Mouse (Mus musculus) ES-E14 (cell line): Measurements from ENCODE around the gene Cdk19. TPM values are rescaled to one million over a fixed set of nuclear protein-coding genes. Genes with fewer than 3 reads are reported as not detected.
"Not testable (repeated sequence)": the region's sequence is repeated elsewhere in the genome, so short reads cannot be mapped to it uniquely, and the experiment has no call there.

Experiments used
- DNase-seq: peaks from one replicate; pipeline ENCODE4 v3.0.0-alpha.2; 2013; ENCODE audit warnings: low read depth, low spot score
- H3K27ac ChIP-seq: 2 replicates; pipeline ENCODE4 v1.5.1; 2012; ENCODE audit warnings: low read depth, mild to moderate bottlenecking, low read length, moderate library complexity, mixed read lengths; ENCODE audit not compliant: poor library complexity, insufficient read depth, severe bottlenecking
- H3K36me3 ChIP-seq: 2 replicates; pipeline ENCODE4 v1.6.1; 2012; ENCODE audit warnings: mild to moderate bottlenecking, low read length, moderate library complexity, mixed read lengths; ENCODE audit not compliant: control insufficient read depth, poor library complexity, insufficient read depth, severe bottlenecking
- H3K4me1 ChIP-seq, 2 experiments: fragments of 150-350 bp in 1 of 2; sonication (generic) in 1 of 2; 2 replicates each; pipeline ENCODE4 v1.6.1; 2012; ENCODE audit warnings: low read length in 2 of 2, mild to moderate bottlenecking in 1 of 2, mixed read lengths in 1 of 2; ENCODE audit not compliant: control insufficient read depth in 2 of 2, insufficient read depth in 2 of 2, poor library complexity in 1 of 2
- H3K4me3 ChIP-seq, 2 experiments: fragments of 150-350 bp in 1 of 2; sonication (generic) in 1 of 2; 2 replicates each; pipeline ENCODE4 v1.5.1; 2012; ENCODE audit warnings: low read length in 2 of 2, low read depth in 1 of 2, mild to moderate bottlenecking in 1 of 2, mixed read lengths in 1 of 2; ENCODE audit not compliant: insufficient read depth in 1 of 2, poor library complexity in 1 of 2, severe bottlenecking in 1 of 2
- H3K9ac ChIP-seq: 2 replicates; pipeline ENCODE4 v1.6.1; 2012; ENCODE audit warnings: low read depth, mild to moderate bottlenecking, low read length, mixed read lengths; ENCODE audit not compliant: poor library complexity, insufficient read depth, severe bottlenecking
- H3K9me3 ChIP-seq: fragments of 150-350 bp; sonication (generic); 2 replicates; pipeline ENCODE4 v1.6.1; 2012; ENCODE audit warnings: low read depth, mild to moderate bottlenecking, low read length; ENCODE audit not compliant: control insufficient read depth, insufficient read depth
- CHD2 ChIP-seq: IDR thresholded peaks from 2 replicates; pipeline ENCODE4 v1.6.1; 2014; ENCODE audit warnings: mild to moderate bottlenecking, low read depth, low read length, inconsistent platforms
- HCFC1 ChIP-seq: IDR thresholded peaks from 2 replicates; pipeline ENCODE4 v1.6.1; 2012; ENCODE audit warnings: low read length, inconsistent platforms, borderline replicate concordance; ENCODE audit not compliant: insufficient read depth
- MAFK ChIP-seq: IDR thresholded peaks from 2 replicates; pipeline ENCODE4 v1.6.1; 2014; ENCODE audit warnings: mild to moderate bottlenecking, low read depth, low read length, inconsistent platforms; ENCODE audit not compliant: insufficient read depth
- ZC3H11A ChIP-seq: IDR thresholded peaks from 2 replicates; pipeline ENCODE4 v1.6.1; 2012; ENCODE audit warnings: low read depth, mild to moderate bottlenecking, inconsistent platforms, low read length, borderline replicate concordance
- ZNF384 ChIP-seq: IDR thresholded peaks from 2 replicates; pipeline ENCODE4 v1.6.1; 2012; ENCODE audit warnings: low read depth, low read length, inconsistent platforms
- in situ Hi-C, 2 experiments: fragments of 600-800 bp; cut with MboI; formaldehyde crosslinking; loops; one replicate each; pipeline ENCODE4 v1.15.1; 2025; ENCODE audit warnings: low sequenced_read_pairs in 2 of 2, inconsistent platforms in 1 of 2; ENCODE audit not compliant: unreplicated experiment in 2 of 2
- total RNA-seq: library from RNA; depleted of rRNA; stranded (reverse); fragments of 300-350 nt; gene quantifications from 2 replicates; pipeline ENCODE4 v1.2.3, GENCODE M21; 2012; rRNA removed

The Cdk19 gene
- total RNA-seq: 6.4 and 6.5 TPM in 2 replicates

- in situ Hi-C loops: no loop called here
- Histone ChIP-seq H3K4me3 (no peak within 1 kb of the TSS), H3K4me1 (0 out of 4 replicates have a peak, but pooled peaks cover 0 to 3% of the 10 kb centered on the region in 2 experiments), H3K27ac (no peak within 1 kb of the TSS), H3K36me3 (no peaks in the 10 kb centered on the region), H3K9ac (no peak within 1 kb of the TSS; the same call in 1 of the 2 replicates), H3K9me3 (no peaks in the 10 kb centered on the region)
- TF ChIP-seq ZNF384 (no peak), MAFK (no peak), ZC3H11A (no peak), HCFC1 (no peak), CHD2 (no peak)
- DNase-seq: no peak
Measured at GRCm38 (mm10) chr10:40339351-40339964, at the start of gene Cdk19. TSS of gene Cdk19 (plus strand) at chr10:40339564.

- Histone ChIP-seq H3K4me1 (peaks cover 2 to 3% of the 10 kb centered on the region in 2 experiments; a peak in 3 of 4 replicates), H3K27ac (no peak overlapping the region), H3K36me3 (peaks cover 28% of the 10 kb centered on the region), H3K9me3 (no peaks in the 10 kb centered on the region), H3K4me3 (no peak overlapping the region), H3K9ac (no peak overlapping the region)
- TF ChIP-seq ZNF384 (no peak), HCFC1 (no peak), CHD2 (no peak), MAFK (no peak), ZC3H11A (no peak)
- in situ Hi-C loops: no loop called here
- DNase-seq: no peak
Measured at GRCm38 (mm10) chr10:40292640-40293039, 46.7 kb upstream of the Cdk19 start.

- TF ChIP-seq HCFC1 (peak; percentile 67; the same call in 1 of the 2 replicates), CHD2 (peak; percentile 58; the same call in 1 of the 2 replicates), ZNF384 (no peak), ZC3H11A (no peak), MAFK (no peak)
- Histone ChIP-seq H3K4me3 (peak overlapping the region; percentile 92 to 97), H3K36me3 (no peaks in the 10 kb centered on the region; the same call in 1 of the 2 replicates), H3K9me3 (no peaks in the 10 kb centered on the region), H3K4me1 (peaks cover 4 to 13% of the 10 kb centered on the region in 2 experiments; a peak in 3 of 4 replicates), H3K9ac (peak overlapping the region; percentile 86), H3K27ac (peak overlapping the region; percentile 85)
- peak; percentile 82 for DNase-seq
- in situ Hi-C loops: loop anchor here in 1 of 2 experiments (10.0 kb wide), 1 partner anchor 224 kb away; no protein-coding TSS in a partner anchor
Measured at GRCm38 (mm10) chr10:40300648-40301171, 38.7 kb upstream of the Cdk19 start.

- peaks cover 4 to 12% of the 10 kb centered on the region in 2 experiments; a peak in 3 of 4 replicates for H3K4me1 ChIP-seq
- peak overlapping the region; percentile 85 for H3K27ac ChIP-seq
- H3K9me3 ChIP-seq, H3K36me3 ChIP-seq, DNase-seq: not testable (repeated sequence)
- H3K4me3 ChIP-seq: peak overlapping the region; percentile 93 to 99
- in situ Hi-C loops: loop anchor here in 1 of 2 experiments (10.0 kb wide), 1 partner anchor 223 kb away; no protein-coding TSS in a partner anchor
- H3K9ac ChIP-seq: peak overlapping the region; percentile 86
Measured at GRCm38 (mm10) chr10:40301181-40302075, 37.9 kb upstream of the Cdk19 start.
